Mouse (Mus musculus) heart, embryonic 11.5 days (tissue): ENCODE data around the gene Robo2. TPM values are rescaled to one million over a fixed set of nuclear protein-coding genes. Genes with fewer than 3 reads are reported as not detected.

Source experiments
- ATAC-seq: fragments of 200-750 bp; cut with Nextera tagmentation; replicated peaks from 2 replicates; pipeline ENCODE4 v1.8.0; 2017; ENCODE audit warnings: moderate library complexity; ENCODE audit not compliant: insufficient number of reproducible peaks, low FRiP score, low TSS enrichment
- H3K27ac ChIP-seq: fragments of 300-500 bp; sonication (generic); 2 replicates; pipeline ENCODE4 v1.5.1; 2014; ENCODE audit warnings: mild to moderate bottlenecking, low read depth, low read length
- H3K27me3 ChIP-seq: fragments of 300-500 bp; sonication (generic); 2 replicates; pipeline ENCODE4 v1.6.1; 2014; ENCODE audit warnings: mild to moderate bottlenecking, low read length, mixed read lengths; ENCODE audit not compliant: control insufficient read depth, insufficient read depth
- H3K36me3 ChIP-seq: fragments of 300-500 bp; sonication (generic); 2 replicates; pipeline ENCODE4 v1.6.1; 2014; ENCODE audit warnings: mild to moderate bottlenecking, low read length, moderate library complexity, mixed read lengths; ENCODE audit not compliant: control insufficient read depth, insufficient read depth
- H3K4me1 ChIP-seq: fragments of 300-500 bp; sonication (generic); 2 replicates; pipeline ENCODE4 v1.6.1; 2014; ENCODE audit warnings: low read length; ENCODE audit not compliant: control insufficient read depth, insufficient read depth
- H3K4me2 ChIP-seq: fragments of 300-500 bp; sonication (generic); 2 replicates; pipeline ENCODE4 v1.6.1; 2014; ENCODE audit warnings: mild to moderate bottlenecking, moderate library complexity
- H3K4me3 ChIP-seq: fragments of 300-500 bp; sonication (generic); 2 replicates; pipeline ENCODE4 v1.5.1; 2014; ENCODE audit warnings: low read depth, low read length
- H3K9ac ChIP-seq: fragments of 300-500 bp; sonication (generic); 2 replicates; pipeline ENCODE4 v1.6.1; 2014; ENCODE audit warnings: mild to moderate bottlenecking, low read depth, low read length, moderate library complexity
- H3K9me3 ChIP-seq: fragments of 300-500 bp; sonication (generic); replicated peaks from 2 replicates; pipeline ENCODE4 v1.6.1; 2016; ENCODE audit warnings: low read length; ENCODE audit not compliant: control insufficient read depth
- WGBS: fragments of 180-500 bp; shearing (Covaris S2); extraction: QIAGEN DNeasy Blood & Tissue Kit; methylation state at CpG from one replicate; pipeline ENCODE4 v1.1.7; 2014; ENCODE audit not compliant: insufficient replicate concordance; 5-methylcytosine and 5-hydroxymethylcytosine counted together
- polyA plus RNA-seq: library from polyadenylated mRNA; unstranded; fragments of >200 nt; fragmentation: Nextera tagmentation; extraction: Ambion mirVana; gene quantifications from 2 replicates; pipeline ENCODE4 v1.2.1, GENCODE M21; 2014

Gene Robo2
- polyA plus RNA-seq, 1 experiment from 2014 or later = 18.8 TPM

DNA sequence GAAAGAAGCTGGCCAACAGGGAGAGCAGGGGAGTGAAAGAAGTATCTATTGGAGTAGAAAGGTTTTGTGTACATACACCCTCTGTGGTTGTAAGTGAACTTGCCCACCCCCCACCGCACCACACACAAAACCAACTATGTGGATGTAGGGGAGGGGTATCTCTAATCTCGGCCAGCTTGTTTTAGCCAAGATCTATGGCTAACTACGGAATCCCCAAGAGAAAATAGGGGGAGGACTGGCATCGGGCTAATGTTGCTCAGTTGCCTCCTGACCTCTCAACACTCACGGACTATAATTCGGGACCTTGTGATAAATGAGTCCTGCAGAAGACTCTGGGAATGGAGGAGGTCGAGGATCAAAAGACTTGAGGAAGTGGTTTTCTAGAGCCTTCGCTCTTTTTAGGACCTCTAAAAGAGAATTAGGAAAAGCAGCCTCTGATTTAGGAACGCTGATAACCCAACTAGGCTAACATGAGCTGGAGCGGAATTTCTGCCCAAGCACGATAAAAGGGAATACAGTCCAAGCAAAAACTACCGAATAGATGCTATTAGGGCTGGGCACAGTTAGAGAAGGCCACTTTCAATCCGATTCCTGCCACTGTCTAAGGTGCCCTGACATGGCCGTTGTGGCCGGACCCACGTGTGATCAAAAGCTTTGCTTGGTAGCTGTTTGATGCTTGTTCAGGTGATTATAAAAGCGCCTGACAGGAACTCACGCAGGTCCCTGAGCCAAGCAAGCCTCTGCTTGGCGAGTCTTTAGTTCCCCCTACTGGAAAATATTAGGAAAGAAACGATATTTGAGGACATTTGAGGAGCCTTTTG lies 1.1 kb upstream of the Robo2 start:
- H3K4me3 ChIP-seq = peak overlapping the region; percentile 67
- H3K27me3 ChIP-seq = no peaks in the 10 kb centered on the region
- H3K36me3 ChIP-seq = no peaks in the 10 kb centered on the region
- no peak overlapping the region for H3K27ac ChIP-seq
- peak overlapping the region; percentile 68 for H3K4me2 ChIP-seq
- H3K4me1 ChIP-seq = no peaks in the 10 kb centered on the region
- under 1% methylated on average over 20 of the region's 20 CpGs for WGBS
- H3K9me3 ChIP-seq = no peaks in the 10 kb centered on the region
- H3K9ac ChIP-seq = no peak overlapping the region
- no peak; the same call in 1 of the 2 replicates for ATAC-seq

DNA sequence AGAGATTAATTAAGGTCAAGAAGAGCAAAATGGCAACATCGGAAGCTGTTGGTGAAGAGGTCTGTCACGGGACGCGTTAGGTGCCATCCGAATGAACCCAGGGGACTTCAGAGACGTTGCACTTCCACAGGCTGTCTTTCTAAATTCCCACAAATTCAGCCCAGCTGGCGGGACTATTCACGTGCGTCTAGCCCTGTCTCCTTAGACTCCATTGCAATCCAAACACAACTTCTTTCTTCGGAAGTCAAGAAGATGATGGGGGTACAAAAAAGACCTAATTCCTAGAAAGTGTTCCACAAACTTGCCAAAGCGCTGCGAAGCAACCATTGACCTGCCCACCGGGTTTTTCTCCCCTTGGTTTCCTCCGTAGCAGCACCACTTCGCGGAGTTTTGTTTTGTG lies 604 bp downstream of the Robo2 start:
- Histone ChIP-seq H3K4me1 (no peaks in the 10 kb centered on the region), H3K36me3 (no peaks in the 10 kb centered on the region), H3K4me3 (peak overlapping the region; percentile 67), H3K9me3 (no peaks in the 10 kb centered on the region), H3K27ac (peak overlapping the region; percentile 15; the same call in 1 of the 2 replicates), H3K9ac (peak overlapping the region; percentile 59), H3K27me3 (no peaks in the 10 kb centered on the region), H3K4me2 (peak overlapping the region; percentile 68)
- under 1% methylated on average over 16 of the region's 16 CpGs for WGBS
- no peak for ATAC-seq

DNA sequence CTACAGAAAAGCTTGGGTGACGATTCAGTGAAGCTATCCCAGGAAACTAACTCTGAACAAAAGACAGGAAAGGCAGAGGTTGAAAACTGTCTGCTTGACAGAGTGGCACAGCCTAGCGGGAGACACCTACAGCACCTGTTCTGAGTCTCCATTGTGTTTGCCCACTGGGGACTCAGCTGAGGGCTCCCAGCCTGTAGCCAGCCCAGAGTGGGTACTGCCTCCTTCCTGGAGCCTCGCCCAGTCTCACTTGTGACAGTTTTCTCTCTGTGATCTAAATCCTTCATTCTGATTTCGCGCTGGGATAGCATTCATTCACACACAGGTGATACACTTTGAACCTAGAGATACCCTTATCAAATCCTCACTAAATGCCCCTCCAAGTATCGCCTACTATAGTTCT lies 1.5 kb downstream of the Robo2 start:
- Histone ChIP-seq H3K27me3 (no peaks in the 10 kb centered on the region), H3K4me2 (peak overlapping the region; percentile 68), H3K4me1 (no peaks in the 10 kb centered on the region), H3K27ac (no peak overlapping the region), H3K4me3 (peak overlapping the region; percentile 67), H3K9me3 (no peaks in the 10 kb centered on the region), H3K9ac (no peak overlapping the region), H3K36me3 (no peaks in the 10 kb centered on the region)
- no peak for ATAC-seq
- WGBS = 15% methylated on average over 6 of the region's 6 CpGs

DNA sequence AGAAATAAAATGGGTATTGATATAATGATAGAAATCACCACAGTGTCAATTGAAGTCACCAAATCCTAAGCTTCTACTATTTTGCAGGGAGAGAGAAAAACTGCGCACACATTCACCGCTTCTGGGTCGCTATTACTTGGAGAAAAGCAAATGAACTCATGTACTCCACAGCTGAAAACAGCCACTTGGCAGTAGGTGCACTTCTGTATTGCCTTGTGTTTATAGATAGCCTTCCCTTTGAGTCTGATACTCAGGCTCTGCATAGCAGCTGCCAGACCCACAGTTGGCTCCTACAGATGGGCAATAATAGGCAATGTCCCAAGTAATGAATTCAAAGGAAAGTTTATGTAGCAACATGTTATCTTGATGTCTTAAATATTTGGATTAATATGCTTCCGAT lies 2.1 kb downstream of the Robo2 start:
- no peak overlapping the region for H3K9ac ChIP-seq
- no peaks in the 10 kb centered on the region for H3K27me3 ChIP-seq
- H3K4me1 ChIP-seq = no peaks in the 10 kb centered on the region
- H3K4me3 ChIP-seq = peak overlapping the region; percentile 67; the same call in 1 of the 2 replicates
- H3K27ac ChIP-seq = no peak overlapping the region
- H3K9me3 ChIP-seq = no peaks in the 10 kb centered on the region
- WGBS = 71% methylated on average over 4 of the region's 4 CpGs
- H3K4me2 ChIP-seq = peak overlapping the region; percentile 68
- ATAC-seq = no peak
- no peaks in the 10 kb centered on the region for H3K36me3 ChIP-seq

DNA sequence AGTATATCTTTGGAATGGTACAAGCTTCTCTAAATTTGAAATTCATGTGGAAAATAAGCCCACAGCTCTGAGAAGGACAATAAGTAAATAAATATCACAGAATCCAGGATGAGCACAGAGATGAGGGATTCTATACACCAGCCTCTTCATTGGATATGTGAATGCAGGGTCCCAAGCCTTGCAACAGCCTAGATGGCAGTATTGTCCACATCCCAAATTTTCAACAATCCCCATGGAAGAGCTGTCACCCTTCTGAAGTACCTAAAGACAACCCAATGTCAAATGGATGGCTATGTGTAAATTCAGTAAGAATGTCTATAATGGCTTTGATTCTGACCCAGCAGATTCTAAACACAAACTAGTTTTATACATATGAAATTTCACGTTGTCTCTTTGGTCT lies 3.1 kb downstream of the Robo2 start:
- Histone ChIP-seq H3K27ac (no peak overlapping the region), H3K4me1 (no peaks in the 10 kb centered on the region), H3K9me3 (no peaks in the 10 kb centered on the region), H3K27me3 (no peaks in the 10 kb centered on the region), H3K4me2 (no peak overlapping the region), H3K36me3 (no peaks in the 10 kb centered on the region), H3K9ac (no peak overlapping the region), H3K4me3 (no peak overlapping the region)
- 57% methylated on average over 1 of the region's 1 CpGs for WGBS
- ATAC-seq = no peak

DNA sequence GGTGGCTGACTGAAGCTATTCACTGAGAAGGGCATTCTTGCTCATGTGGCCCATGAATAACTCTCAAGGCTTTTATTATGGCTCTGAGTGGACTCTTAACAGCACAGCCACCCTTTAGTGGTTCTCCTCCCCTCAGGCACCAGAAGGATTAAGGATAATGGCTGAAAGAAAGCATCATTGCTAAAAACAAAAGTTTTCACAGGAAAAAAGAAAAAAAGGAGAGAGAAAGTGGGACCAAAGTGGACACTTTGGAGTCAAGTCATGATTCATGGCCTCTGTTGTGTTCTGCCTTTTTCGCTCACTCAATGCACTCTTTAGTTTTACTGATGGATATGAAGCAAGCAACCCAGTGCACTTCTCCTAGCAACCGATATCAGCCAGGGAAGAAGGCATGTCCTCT lies 14.3 kb downstream of the Robo2 start:
- Histone ChIP-seq H3K9ac (no peak overlapping the region), H3K9me3 (no peaks in the 10 kb centered on the region), H3K27me3 (no peaks in the 10 kb centered on the region), H3K36me3 (no peaks in the 10 kb centered on the region), H3K27ac (no peak overlapping the region), H3K4me3 (no peak overlapping the region), H3K4me1 (no peaks in the 10 kb centered on the region), H3K4me2 (no peak overlapping the region)
- ATAC-seq = no peak
- WGBS = 74% methylated on average over 2 of the region's 2 CpGs

DNA sequence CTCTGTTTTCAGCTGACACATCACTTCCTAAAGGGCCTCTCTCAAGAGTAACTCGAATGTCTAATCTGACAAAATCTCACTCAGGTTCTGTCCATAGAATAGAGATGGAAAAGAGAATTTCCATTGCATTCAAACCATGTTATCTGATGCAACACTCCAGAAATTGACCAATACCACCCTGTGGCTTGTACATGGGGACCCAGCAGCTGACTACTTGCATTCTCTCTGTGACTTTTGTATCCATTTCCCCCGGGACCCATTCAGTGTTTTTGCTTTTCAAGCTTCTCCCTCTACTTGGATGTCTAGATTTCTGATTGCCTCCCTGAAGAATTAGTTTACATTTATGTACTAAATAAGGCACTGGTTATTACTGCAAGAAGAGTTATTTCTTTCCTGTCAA lies 15.9 kb downstream of the Robo2 start:
- Histone ChIP-seq H3K9me3 (no peaks in the 10 kb centered on the region), H3K27ac (no peak overlapping the region), H3K27me3 (no peaks in the 10 kb centered on the region), H3K4me2 (no peak overlapping the region), H3K4me3 (no peak overlapping the region), H3K9ac (no peak overlapping the region), H3K36me3 (no peaks in the 10 kb centered on the region), H3K4me1 (no peaks in the 10 kb centered on the region)
- ATAC-seq = no peak
- 76% methylated on average over 2 of the region's 2 CpGs for WGBS

DNA sequence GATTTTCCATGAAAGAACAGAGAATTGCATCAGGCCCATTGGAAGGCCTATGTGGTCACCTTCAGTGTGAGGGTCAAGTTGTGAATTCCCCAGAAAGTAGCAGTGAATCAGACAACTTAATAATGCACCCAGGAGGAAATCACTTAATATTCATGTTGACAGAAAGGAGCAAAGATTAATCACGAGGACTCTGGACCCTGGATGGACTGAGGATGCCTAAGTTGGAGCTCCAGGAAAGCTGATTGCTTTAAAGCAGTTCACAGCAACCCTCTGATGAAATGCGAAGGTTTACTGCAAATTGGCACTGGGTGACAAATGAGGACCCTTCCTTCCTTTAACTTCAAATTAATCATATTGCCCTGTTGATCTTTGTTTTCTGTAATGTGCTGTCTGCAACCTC lies 32.2 kb downstream of the Robo2 start:
- H3K4me2 ChIP-seq = no peak overlapping the region
- H3K36me3 ChIP-seq = no peaks in the 10 kb centered on the region
- H3K4me3 ChIP-seq = no peak overlapping the region
- 61% methylated on average over 2 of the region's 2 CpGs for WGBS
- no peaks in the 10 kb centered on the region for H3K4me1 ChIP-seq
- H3K9ac ChIP-seq = no peak overlapping the region
- H3K9me3 ChIP-seq = no peaks in the 10 kb centered on the region
- H3K27ac ChIP-seq = no peak overlapping the region
- no peak for ATAC-seq
- no peaks in the 10 kb centered on the region for H3K27me3 ChIP-seq

DNA sequence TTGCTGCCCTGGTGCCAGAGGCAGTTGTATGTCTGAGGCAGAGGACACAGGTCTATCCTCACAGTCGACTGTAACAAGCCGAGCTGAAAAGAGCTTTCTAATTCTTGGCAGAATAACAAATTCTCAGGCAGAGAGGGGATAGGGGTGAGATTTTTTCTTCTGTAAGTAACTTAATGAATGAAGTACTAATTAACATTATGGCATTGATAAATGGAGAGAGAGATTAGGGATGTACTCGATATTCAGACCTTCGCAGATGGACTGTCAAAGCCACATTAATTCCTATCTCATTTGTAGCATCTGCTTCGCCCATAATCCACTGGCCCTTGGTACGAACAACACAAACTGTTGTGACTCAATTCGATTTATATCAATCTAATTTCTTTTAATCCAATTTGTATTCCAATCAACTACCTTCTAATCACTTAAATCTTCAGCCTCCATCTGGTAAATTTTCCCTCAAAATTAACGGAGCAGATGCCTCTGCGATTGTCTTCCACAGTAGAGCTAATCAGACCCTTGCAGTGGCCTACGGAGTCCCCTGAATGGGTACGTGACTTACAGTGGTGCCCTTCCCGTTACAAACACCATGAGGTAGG lies 36.2 kb downstream of the Robo2 start:
- Histone ChIP-seq H3K9me3 (no peaks in the 10 kb centered on the region), H3K4me1 (no peaks in the 10 kb centered on the region), H3K27ac (no peak overlapping the region), H3K9ac (no peak overlapping the region), H3K36me3 (no peaks in the 10 kb centered on the region), H3K4me3 (no peak overlapping the region), H3K4me2 (no peak overlapping the region), H3K27me3 (no peaks in the 10 kb centered on the region)
- WGBS = 81% methylated on average over 12 of the region's 12 CpGs
- no peak for ATAC-seq
